Mouse (Mus musculus): ENCODE data around the gene Sfxn1. TPM values are rescaled to one million over a fixed set of nuclear protein-coding genes. Genes with fewer than 3 reads are reported as not detected.

Gene Sfxn1
- polyA plus RNA-seq, 1 experiment from 2014 or later = 110 TPM

DNA sequence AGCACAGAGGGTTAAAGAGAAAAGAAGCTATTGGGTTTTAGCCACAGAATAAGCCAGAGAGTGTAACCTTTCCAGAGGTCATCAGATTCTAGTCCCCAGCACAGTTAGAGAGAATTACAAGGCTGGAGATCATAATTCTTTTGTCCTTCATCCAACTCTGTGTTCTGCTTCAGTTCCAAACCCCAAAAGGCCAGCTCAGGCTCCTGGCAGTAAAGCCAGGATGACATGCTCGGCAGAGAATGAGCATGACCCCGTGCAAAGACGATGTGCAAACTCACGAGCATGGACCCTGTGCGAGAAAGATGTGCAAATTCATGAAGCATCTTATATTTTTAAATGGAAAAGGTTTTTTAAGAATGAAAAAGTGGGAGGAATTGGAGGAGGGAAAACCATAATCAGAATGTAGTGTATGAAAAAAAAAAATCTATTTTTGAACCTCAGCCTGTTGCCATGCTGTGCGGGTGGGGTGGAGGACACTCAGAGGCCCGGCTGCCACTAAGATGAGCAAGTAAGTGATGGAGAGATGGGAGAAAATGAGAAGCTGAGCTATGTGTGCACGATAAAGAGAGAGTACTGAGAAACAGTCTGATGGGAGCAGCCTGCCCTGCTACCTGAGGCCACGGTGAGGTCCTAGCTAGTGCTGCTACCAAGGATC, 66.2 kb downstream of the Sfxn1 start:
- no peaks in the 10 kb centered on the region for H3K27me3 ChIP-seq (ENCODE audit: control insufficient read depth, insufficient read depth, low read length)
- no peak overlapping the region for H3K4me2 ChIP-seq (replicated peaks; ENCODE audit: low read depth, low read length)
- WGBS = 68% methylated on average over 9 of the region's 9 CpGs
- H3K36me3 ChIP-seq (ENCODE audit: control insufficient read depth, insufficient read depth, low read length) = no peaks in the 10 kb centered on the region
- H3K9me3 ChIP-seq (ENCODE audit: control insufficient read depth, low read length) = no peaks in the 10 kb centered on the region
- no peak overlapping the region for H3K9ac ChIP-seq (ENCODE audit: low read depth, low read length)
- H3K27ac ChIP-seq (ENCODE audit: low read depth, low read length) = no peak overlapping the region
- no peaks in the 10 kb centered on the region for H3K4me1 ChIP-seq (ENCODE audit: control insufficient read depth, insufficient read depth, low read length)
- no peak for ATAC-seq (ENCODE audit: low FRiP score, low TSS enrichment)
- no peak overlapping the region for H3K4me3 ChIP-seq (ENCODE audit: low read length)

DNA sequence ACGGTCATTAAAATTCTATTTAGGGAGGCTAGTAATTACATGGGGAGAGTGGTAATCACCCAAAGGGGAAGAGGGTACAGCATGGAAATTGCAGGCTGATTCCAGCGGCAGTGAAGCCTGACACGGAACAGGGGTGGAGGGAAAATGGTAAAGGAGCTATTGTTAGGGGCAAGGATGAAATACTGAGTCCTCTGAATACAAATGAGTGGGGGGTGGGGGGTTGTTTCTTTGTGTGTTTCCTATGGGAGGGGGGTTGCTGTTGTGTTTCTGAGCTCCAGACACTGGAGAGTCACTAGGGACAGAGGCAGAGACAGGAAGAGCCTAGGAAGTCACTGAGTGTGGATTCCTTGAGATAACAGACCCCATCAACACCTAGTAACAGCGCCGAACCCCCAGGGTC, 72.1 kb downstream of the Sfxn1 start:
- no peaks in the 10 kb centered on the region for H3K36me3 ChIP-seq (ENCODE audit: control insufficient read depth, insufficient read depth, low read length)
- no peaks in the 10 kb centered on the region for H3K27me3 ChIP-seq (ENCODE audit: control insufficient read depth, insufficient read depth, low read length)
- ATAC-seq (ENCODE audit: low FRiP score, low TSS enrichment) = no peak
- 63% methylated on average over 5 of the region's 5 CpGs for WGBS
- no peak overlapping the region for H3K9ac ChIP-seq (ENCODE audit: low read depth, low read length)
- no peaks in the 10 kb centered on the region for H3K9me3 ChIP-seq (ENCODE audit: control insufficient read depth, low read length)
- H3K4me3 ChIP-seq (ENCODE audit: low read length) = no peak overlapping the region
- no peak overlapping the region for H3K27ac ChIP-seq (ENCODE audit: low read depth, low read length)
- H3K4me1 ChIP-seq (ENCODE audit: control insufficient read depth, insufficient read depth, low read length) = 0 out of 2 replicates have a peak, but pooled peaks cover 3% of the 10 kb centered on the region
- no peak overlapping the region for H3K4me2 ChIP-seq (replicated peaks; ENCODE audit: low read depth, low read length)

DNA sequence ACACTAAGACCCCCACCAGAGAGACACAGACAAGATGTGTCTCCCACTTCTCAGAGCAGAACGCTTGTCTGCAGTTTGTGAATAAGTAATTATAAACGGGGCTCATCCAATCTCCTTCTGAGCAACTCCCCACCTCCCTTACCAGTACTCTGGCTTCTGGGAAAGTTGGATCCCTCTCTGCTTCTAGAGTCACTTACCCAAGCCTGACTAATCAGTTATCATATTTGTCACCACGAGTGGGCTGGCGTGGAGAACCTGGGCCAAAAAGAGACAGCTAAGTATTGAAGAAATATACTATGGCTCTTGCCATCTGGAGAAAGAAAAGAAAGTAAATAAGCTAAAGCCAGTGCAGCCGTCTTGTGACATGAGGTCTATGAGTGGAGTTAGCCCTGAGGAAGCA, 73.0 kb downstream of the Sfxn1 start:
- no peak overlapping the region for H3K4me2 ChIP-seq (replicated peaks; ENCODE audit: low read depth, low read length)
- H3K36me3 ChIP-seq (ENCODE audit: control insufficient read depth, insufficient read depth, low read length) = no peaks in the 10 kb centered on the region
- H3K4me1 ChIP-seq (ENCODE audit: control insufficient read depth, insufficient read depth, low read length) = 0 out of 2 replicates have a peak, but pooled peaks cover 3% of the 10 kb centered on the region
- no peak overlapping the region for H3K9ac ChIP-seq (ENCODE audit: low read depth, low read length)
- no peaks in the 10 kb centered on the region for H3K9me3 ChIP-seq (ENCODE audit: control insufficient read depth, low read length)
- ATAC-seq (ENCODE audit: low FRiP score, low TSS enrichment) = no peak
- H3K27ac ChIP-seq (ENCODE audit: low read depth, low read length) = no peak overlapping the region
- no peaks in the 10 kb centered on the region for H3K27me3 ChIP-seq (ENCODE audit: control insufficient read depth, insufficient read depth, low read length)
- 84% methylated on average over 5 of the region's 5 CpGs for WGBS
- no peak overlapping the region for H3K4me3 ChIP-seq (ENCODE audit: low read length)

DNA sequence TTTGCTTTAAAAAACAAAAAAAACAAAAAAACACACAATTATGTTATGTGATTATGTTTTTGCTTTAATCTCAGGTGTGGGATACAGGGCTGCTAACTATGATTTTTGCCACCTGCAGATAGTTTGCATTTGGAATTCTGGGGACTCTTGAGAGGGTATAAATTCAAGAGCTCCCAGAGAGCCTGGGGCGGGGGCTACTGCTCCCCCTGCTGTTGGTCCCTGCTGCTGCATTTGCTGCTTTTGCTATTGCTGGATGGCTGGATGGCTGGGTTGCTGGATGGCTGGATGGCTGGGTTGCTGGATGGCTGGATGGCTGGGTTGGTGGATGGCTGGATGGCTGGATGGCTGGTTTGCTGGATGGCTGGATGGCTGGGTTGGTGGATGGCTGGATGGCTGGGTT, 75.7 kb downstream of the Sfxn1 start:
- 81% methylated on average over 1 of the region's 1 CpGs for WGBS
- H3K36me3 ChIP-seq (ENCODE audit: control insufficient read depth, insufficient read depth, low read length) = no peaks in the 10 kb centered on the region
- no peak overlapping the region for H3K9ac ChIP-seq (ENCODE audit: low read depth, low read length)
- H3K27me3 ChIP-seq (ENCODE audit: control insufficient read depth, insufficient read depth, low read length) = no peaks in the 10 kb centered on the region
- no peak overlapping the region for H3K4me3 ChIP-seq (ENCODE audit: low read length)
- 0 out of 2 replicates have a peak, but pooled peaks cover 3% of the 10 kb centered on the region for H3K4me1 ChIP-seq (ENCODE audit: control insufficient read depth, insufficient read depth, low read length)
- ATAC-seq (ENCODE audit: low FRiP score, low TSS enrichment) = no peak
- no peaks in the 10 kb centered on the region for H3K9me3 ChIP-seq (ENCODE audit: control insufficient read depth, low read length)
- no peak overlapping the region for H3K27ac ChIP-seq (ENCODE audit: low read depth, low read length)
- no peak overlapping the region for H3K4me2 ChIP-seq (replicated peaks; ENCODE audit: low read depth, low read length)

DNA sequence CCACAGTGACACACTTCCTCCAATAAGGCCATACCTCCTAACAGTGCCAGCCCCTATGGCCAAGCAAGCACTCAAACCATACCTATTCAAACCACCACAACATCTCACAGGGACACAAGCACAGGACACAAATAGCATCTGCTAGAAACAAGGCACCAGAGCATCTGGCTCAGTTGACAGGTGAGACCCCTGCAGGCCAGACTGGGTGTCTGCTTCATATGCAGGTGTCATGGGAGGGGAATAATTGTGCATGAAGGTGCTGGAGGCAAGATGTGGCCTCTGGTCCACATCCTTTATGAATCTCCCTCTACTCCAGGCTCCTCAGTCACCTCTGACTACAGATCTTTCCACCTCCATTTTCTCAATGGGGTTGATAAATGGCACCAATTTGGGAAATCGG, 80.8 kb downstream of the Sfxn1 start:
- no peaks in the 10 kb centered on the region for H3K36me3 ChIP-seq (ENCODE audit: control insufficient read depth, insufficient read depth, low read length)
- WGBS = 83% methylated on average over 1 of the region's 1 CpGs
- no peaks in the 10 kb centered on the region for H3K4me1 ChIP-seq (ENCODE audit: control insufficient read depth, insufficient read depth, low read length)
- ATAC-seq (ENCODE audit: low FRiP score, low TSS enrichment) = no peak
- no peak overlapping the region for H3K27ac ChIP-seq (ENCODE audit: low read depth, low read length)
- H3K4me3 ChIP-seq (ENCODE audit: low read length) = no peak overlapping the region
- H3K9me3 ChIP-seq (ENCODE audit: control insufficient read depth, low read length) = no peaks in the 10 kb centered on the region
- no peak overlapping the region for H3K9ac ChIP-seq (ENCODE audit: low read depth, low read length)
- no peaks in the 10 kb centered on the region for H3K27me3 ChIP-seq (ENCODE audit: control insufficient read depth, insufficient read depth, low read length)
- H3K4me2 ChIP-seq (replicated peaks; ENCODE audit: low read depth, low read length) = no peak overlapping the region

DNA sequence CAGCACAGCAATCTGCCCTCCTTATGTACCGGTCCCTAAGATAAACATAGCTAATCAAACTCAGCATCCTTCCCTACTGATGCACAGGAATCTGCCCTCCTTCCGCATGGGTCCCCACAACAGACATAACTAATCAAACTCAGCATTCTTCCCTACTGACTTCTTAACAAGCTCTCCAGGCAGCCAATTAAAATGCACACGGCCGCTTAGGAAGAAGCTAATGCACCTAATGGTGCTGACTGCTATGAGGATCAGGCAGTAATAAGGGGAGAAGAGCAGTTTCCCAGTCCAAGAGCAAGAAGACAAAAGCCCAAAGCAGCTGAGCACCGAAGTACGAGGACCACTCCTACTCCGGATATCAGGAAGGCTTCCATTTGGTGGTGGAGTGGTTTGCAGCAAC, 81.2 kb downstream of the Sfxn1 start:
- Histone ChIP-seq H3K4me1 (ENCODE audit: control insufficient read depth, insufficient read depth, low read length) (no peaks in the 10 kb centered on the region), H3K9me3 (ENCODE audit: control insufficient read depth, low read length) (no peaks in the 10 kb centered on the region), H3K27ac (ENCODE audit: low read depth, low read length) (no peak overlapping the region), H3K27me3 (ENCODE audit: control insufficient read depth, insufficient read depth, low read length) (no peaks in the 10 kb centered on the region), H3K9ac (ENCODE audit: low read depth, low read length) (no peak overlapping the region), H3K36me3 (ENCODE audit: control insufficient read depth, insufficient read depth, low read length) (no peaks in the 10 kb centered on the region), H3K4me3 (ENCODE audit: low read length) (no peak overlapping the region), H3K4me2 (replicated peaks; ENCODE audit: low read depth, low read length) (no peak overlapping the region)
- 60% methylated on average over 7 of the region's 7 CpGs for WGBS
- ATAC-seq (ENCODE audit: low FRiP score, low TSS enrichment) = no peak

DNA sequence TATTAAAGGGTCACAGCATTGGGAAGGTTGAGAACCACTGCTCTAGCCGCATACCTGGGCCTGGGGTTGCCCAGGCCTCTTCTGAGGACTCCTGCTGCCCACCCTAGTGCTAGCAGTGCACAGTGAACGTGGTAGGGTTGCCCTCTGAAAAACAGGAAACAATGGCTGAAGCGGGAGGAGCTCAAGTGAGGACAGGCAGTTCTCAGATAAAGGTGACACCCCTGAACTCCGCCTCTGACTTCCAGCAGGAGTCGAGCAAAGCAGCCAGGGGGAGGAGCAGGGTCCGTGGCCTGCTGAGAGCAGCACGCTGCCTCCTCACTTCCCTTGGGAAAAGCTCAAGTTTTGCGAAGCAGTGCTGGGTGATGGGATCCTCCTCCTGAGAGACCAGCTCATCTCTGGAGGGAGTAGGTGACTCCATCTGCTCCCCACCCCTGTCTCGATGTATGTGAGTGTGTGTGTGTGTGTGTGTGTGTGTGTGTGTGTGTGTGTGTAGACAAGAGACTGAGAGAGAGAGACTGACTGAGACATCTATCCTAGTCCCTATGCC, 82.1 kb downstream of the Sfxn1 start:
- no peak for ATAC-seq (ENCODE audit: low FRiP score, low TSS enrichment)
- H3K9me3 ChIP-seq (ENCODE audit: control insufficient read depth, low read length) = no peaks in the 10 kb centered on the region
- H3K4me1 ChIP-seq (ENCODE audit: control insufficient read depth, insufficient read depth, low read length) = no peaks in the 10 kb centered on the region
- H3K4me2 ChIP-seq (replicated peaks; ENCODE audit: low read depth, low read length) = no peak overlapping the region
- no peak overlapping the region for H3K9ac ChIP-seq (ENCODE audit: low read depth, low read length)
- no peak overlapping the region for H3K27ac ChIP-seq (ENCODE audit: low read depth, low read length)
- no peaks in the 10 kb centered on the region for H3K27me3 ChIP-seq (ENCODE audit: control insufficient read depth, insufficient read depth, low read length)
- H3K36me3 ChIP-seq (ENCODE audit: control insufficient read depth, insufficient read depth, low read length) = no peaks in the 10 kb centered on the region
- H3K4me3 ChIP-seq (ENCODE audit: low read length) = no peak overlapping the region
- 16% methylated on average over 9 of the region's 9 CpGs for WGBS

DNA sequence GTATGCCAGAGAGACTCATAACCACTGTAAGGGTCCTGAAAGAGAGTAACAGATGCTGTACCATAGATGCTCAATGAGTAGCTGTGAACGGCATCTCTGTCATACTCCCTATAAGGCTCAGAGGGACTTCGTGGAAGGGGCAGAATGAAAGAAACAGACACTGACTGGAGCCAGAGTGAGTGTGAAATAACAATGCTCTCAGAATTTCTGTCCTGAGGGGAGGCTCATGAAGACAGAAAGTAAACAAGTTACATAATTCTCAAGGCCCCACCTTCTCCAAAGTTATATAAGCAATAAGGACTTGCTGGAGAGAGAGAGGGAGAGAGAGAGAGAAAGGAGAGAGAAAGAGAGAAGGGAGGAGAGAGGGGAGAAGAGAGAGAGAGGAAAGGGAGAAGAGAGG, 84.2 kb downstream of the Sfxn1 start:
- WGBS = 87% methylated on average over 2 of the region's 2 CpGs
- Histone ChIP-seq H3K4me1 (ENCODE audit: control insufficient read depth, insufficient read depth, low read length) (no peaks in the 10 kb centered on the region), H3K36me3 (ENCODE audit: control insufficient read depth, insufficient read depth, low read length) (no peaks in the 10 kb centered on the region), H3K9me3 (ENCODE audit: control insufficient read depth, low read length) (no peaks in the 10 kb centered on the region), H3K4me2 (replicated peaks; ENCODE audit: low read depth, low read length) (no peak overlapping the region), H3K27me3 (ENCODE audit: control insufficient read depth, insufficient read depth, low read length) (no peaks in the 10 kb centered on the region), H3K9ac (ENCODE audit: low read depth, low read length) (no peak overlapping the region), H3K27ac (ENCODE audit: low read depth, low read length) (no peak overlapping the region), H3K4me3 (ENCODE audit: low read length) (no peak overlapping the region)
- ATAC-seq (ENCODE audit: low FRiP score, low TSS enrichment) = no peak
